Mouse (Mus musculus): ENCODE data around the gene Fam222b.
"Not testable (repeated sequence)": the region's sequence is repeated elsewhere in the genome, so short reads cannot be mapped to it uniquely, and the experiment has no call there.

Gene Fam222b

DNA sequence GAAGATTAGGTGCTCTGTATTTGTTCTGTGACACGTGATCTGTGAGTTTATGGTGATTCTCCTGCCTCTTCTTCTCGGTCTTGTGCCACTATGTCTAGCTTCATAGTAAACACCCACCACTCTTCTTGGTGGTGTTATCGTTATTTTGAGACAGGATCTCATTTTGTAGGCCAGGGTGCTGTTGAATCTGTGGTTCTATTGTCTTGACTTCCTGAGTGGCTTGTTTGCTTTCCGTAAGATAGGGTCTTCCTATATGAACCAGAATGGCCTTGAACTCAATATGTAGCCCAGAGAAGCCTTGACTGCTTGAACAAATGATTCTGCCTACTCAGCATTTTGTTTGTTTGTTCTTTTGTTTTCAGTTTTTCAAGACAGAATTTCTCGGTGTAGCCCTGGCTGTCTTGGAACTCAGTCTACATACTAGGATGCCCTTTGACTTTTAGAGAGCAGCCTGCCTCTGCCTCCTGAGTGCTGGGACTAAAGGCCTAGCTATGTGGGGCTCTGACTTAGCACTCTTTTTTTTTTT, 6.6 kb upstream of the Fam222b start:
- no peak for DNase-seq (ENCODE audit: low read depth, low spot score)

DNA sequence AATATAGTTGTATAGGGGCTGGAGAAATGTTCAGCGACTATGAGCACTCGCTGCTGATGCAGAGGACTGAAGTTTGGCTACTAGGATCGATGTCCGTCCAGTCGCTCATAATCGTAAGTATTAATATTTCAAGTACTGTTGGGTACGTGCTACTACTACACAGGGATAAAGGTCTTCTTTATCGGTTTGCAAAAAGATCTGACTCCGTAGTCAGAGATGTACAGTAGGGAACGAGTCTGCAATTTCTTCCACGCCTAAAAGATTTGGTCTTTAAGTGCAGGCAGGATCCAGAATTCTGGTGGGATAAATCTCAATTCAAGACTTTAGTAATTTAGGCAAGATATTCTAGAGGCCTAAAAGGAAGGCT, 340 bp upstream of the Fam222b start:
- no peak for DNase-seq (ENCODE audit: low read depth, low spot score)

DNA sequence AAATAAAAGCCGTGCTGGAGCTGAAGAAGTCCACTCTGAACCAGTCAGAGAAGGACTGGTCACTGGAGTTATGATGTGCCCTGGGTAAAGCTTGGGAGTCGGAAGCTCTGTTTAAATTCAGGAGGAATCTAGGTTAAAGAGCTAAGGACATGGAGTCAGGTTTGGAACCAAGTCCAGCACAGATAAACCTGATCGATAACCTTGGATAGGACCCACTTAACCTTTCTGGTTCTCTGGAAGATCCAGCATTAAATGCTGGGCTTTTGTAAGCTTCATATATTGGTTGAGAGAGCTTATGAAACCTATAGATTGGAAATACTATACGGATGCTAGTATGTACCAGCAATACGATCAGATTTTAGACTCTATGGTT, 670 bp downstream of the Fam222b start:
- no peak for DNase-seq (ENCODE audit: low read depth, low spot score)

DNA sequence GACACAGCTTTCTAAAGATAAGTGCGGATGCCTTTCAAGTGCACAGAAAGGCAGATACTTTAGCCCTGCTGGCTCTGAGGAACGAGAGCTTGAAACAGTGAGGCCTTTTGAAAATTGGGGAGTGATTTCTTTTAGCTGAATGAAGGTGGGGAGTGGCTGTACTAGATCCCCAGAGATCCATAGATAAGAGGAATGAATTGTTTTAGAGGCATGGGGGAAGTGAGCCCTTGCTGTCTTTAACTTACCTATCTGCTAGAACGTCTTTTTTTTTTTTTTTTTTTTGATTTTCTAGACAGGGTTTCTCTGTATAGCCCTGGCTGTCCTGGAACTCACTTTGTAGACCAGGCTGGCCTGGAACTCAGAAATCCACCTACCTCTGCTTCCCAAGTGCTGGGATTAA, 2.6 kb downstream of the Fam222b start:
- DNase-seq (ENCODE audit: low read depth, low spot score): no peak

DNA sequence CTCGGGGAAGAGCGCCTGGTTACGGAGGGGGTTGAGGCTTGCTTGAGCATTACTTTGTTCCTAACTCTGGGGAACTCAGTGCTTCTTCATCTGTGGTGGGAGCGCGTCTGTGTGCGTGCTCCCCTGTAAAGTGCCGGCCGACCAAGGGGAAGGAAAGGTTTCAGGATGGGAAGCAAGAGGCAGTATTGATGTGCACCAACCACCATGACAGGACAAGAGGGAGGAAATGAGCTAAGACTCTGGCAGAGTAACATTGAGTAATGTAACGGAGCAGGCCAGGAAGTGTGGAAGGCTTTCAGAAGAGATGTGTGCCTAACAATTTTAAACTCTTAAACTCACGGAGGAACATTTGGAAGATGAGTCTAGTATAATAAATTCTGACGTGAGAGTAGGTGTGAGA, 6.3 kb downstream of the Fam222b start:
- no peak for DNase-seq (ENCODE audit: low read depth, low spot score)

DNA sequence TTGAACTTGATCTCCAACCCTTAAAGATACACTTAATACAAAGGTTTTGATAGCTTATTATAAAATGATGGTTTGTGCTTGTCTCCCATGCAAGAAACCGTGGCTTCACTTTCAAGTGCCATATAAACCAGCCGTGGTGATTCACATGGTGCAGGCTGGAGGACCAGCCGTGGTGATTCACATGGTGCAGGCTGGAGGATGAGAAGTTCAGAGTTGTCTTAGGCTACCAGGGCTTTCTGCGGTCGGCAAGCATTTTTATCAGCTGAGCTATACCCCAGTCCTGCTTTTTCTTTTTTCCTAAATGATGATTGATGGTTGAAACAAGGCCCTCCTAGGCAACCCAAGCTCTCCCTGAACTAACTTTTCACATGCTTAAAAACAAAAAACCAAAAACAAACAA, 7.7 kb downstream of the Fam222b start:
- no peak for DNase-seq (ENCODE audit: low read depth, low spot score)

DNA sequence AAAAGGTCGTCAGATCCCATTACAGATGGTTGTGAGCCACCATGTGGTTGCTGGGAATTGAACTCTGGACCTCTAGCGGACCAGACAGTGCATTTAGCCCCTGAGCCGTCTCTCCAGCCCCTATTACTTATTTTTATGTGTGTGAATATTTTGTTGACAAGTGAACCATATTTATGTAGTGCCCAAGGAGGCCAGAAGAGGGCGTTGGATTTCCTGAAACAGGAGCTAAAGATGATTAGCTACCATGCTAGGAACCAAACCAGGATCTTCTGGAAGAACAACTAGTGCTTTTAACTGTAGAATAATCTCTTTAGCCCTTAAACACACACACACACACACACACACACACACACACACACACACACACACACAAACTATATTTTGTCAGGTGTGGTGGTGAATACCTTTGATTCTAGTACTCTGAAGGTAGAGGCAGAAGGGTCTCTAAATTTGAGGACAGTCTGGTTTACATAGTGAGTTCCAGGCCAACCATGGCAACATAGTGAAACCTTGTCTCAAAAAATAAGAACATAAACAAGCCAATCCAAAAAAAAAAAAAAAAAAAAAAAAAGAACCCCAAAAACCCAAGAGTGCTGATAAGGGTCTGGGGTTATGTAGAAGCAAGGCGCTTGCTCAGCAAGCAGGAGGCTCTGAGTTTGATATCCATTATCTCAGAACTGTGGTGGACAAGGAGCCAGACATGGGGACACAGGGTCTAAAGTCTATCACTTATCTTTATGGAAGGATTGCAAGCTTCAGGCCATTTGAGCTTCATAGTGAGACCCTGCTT, 8.7 kb downstream of the Fam222b start:
- DNase-seq (ENCODE audit: low read depth, low spot score): peak; percentile 40

DNA sequence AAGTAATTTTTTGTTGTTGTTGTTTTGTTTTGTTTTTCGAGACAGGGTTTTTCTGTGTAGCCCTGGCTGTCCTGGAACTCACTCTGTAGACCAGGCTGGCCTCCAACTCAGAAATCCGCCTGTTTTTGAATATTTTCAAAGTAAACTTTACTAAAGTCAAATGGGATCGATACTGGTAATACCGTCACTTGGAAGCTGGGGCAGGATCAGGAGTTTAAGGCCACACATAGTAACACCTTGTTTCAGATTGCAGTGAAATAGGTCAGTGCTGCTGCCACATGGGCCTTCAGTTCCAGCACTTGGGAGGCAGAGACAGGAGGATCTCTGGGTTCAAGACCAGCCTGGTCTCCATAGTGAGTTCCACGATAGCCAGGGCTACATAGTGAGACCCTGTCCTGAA, 10.0 kb downstream of the Fam222b start:
- DNase-seq (ENCODE audit: low read depth, low spot score): no peak

DNA sequence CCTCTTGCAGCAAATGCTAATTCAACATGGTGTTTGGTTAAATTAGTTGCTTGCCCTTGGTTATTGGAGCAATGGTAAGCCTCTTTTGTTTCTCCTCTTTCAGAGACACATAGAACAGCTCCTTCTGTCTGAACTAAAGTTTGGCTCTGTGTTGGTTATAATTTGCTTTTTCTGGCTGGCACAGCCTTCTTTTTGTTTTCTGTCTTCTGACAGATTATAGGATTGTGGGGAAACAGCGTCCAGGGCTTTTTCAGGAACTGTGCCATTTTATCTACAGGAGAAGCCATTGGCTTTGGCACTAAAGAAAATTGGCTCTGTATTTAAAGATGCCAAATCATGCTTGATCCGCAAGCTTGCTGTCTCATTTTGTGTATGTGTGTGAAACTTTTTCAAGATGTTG, 19.2 kb downstream of the Fam222b start:
- DNase-seq (ENCODE audit: low read depth, low spot score): no peak

DNA sequence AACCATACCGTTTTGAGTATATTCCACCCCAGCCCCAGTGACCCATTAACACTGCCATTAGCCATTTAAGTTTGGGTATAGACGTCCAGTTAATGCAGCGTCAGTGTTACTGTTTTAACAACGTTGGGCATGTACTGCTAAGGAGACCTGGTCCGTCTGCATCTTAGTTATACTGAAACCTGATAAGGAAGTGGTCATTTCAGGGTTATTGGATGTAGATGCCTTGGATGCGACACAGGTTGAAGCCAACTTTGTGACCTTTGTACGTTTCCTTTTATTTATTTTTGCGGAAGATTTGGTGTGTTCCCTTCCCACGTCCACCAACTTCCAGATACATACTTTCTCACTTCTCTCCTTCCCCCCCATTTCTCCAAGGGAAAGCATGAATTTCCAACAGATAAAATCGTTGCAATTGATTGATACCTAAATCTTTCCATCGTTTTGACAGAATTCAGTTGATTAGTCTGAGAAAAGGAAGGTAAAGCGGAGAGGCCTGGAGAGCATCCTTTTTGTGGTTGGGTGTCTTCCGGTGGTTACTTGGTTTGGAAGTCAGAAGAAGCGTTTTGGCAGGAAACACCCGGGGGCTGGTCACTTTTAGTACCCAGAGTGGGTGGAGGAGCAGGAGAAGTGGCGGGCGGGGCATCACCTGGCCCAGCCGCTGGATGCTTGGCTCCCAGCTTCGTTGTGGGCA, 20.4 kb downstream of the Fam222b start:
- DNase-seq (ENCODE audit: low read depth, low spot score): no peak

DNA sequence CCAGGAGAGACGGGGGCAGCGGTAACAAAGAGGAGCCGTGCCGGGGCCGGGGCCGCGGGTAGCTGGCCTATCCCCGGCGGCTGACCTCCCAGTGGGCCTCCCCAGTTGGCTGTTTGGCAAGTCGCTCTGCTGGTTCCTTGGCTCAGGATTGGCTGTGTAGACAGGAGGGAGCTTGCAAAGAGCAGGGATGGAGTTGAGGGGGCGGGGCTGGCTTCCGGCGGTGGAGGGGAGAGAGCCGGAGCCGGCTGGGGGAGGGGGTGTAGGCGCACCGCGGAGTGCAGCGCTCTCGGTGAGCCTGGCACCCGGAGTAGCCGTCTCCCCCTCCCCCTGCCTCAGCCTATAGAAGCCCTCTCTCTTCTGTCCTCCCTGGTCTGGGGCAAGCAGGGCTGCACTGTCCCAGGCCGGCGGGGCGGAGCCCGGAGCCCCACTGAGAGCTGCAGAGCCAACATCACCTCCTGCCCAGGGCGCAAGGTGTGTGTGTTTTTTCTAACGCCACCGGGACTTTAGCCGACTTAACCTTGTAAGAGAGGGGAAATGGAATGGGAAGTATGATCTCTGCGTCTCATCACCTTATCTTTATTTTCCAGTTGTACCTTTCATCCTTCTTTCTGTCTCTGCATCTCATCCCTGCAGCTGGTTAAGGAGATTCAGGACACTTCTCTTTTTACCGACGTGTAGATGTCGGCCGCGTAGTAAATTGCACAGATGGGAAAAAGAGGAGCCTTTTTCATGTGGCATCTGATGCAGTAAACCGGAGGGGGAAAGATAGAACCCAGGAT, 21.1 kb downstream of the Fam222b start:
- DNase-seq (ENCODE audit: low read depth, low spot score): peak; percentile 86

DNA sequence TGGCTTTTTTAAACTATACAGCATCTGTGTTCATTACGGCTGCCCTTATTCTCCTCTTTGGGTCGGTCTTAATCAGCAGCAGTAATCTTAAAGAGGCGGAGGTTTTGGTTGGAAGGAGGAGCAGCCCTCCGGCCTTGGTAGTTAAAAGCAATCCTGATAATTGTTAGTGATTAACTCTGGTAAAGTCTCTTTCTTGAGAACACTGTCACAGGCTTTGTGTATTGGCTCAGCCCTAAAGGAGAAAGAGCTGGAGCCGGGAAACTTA, 21.6 kb downstream of the Fam222b start:
- DNase-seq (ENCODE audit: low read depth, low spot score): no peak

DNA sequence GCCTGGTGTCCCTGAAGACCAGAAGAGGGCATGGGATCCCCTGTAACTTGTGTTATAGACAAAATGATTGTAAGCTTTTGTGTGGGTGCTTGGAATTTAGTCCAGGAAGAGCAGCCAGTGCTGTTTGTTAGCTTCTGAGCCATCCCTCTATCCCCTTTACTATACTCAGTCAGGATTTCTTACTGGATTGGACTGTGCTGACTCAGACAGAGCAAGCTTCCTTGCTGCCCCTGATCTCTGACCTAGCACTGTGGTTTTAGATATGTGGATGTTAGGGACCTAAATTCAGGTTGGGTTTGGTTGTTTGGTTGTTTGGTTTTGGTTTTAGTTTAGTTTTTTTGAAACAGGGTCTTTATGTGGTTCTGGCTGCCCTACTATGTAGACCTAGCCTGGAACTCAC, 24.0 kb downstream of the Fam222b start:
- no peak for DNase-seq (ENCODE audit: low read depth, low spot score)

DNA sequence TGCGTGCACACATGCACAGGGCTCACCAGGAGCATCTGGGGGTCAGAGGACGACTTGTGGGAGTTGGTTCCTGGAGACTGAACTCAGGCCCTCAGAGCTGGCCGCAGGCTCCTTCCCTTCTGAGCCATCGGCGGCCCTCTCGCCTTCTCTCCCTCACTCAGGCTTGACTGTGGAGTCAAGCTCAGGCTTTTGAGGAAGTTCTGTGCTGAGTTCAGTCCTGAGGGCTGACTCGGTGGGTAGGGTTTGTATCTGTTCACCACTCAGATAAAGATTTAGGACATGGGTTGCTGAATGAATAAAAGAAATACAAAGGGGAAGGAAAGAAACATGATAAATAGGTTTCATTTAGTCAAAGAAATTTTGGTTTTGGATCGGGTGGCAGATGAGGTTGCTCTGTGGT, 25.4 kb downstream of the Fam222b start:
- DNase-seq (ENCODE audit: low read depth, low spot score): no peak

DNA sequence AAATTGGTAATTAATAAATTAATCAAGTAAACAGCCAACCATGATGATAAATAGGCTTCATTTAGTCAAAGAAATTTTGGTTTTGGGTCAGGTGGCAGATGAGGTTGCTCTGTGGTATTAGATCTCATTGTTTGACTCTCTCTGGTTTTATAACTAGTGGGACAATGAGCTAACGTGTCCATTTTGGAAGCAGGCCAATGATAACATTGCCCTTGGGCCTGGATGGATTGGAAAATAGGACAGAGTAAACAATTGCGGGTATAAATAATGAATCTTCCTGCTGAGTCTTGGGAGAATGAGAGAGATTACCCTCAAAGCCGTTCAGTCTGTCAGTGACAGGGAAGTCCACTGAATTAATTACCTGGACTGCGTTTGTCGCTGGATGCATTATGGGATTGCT, 26.7 kb downstream of the Fam222b start:
- no peak for DNase-seq (ENCODE audit: low read depth, low spot score)

DNA sequence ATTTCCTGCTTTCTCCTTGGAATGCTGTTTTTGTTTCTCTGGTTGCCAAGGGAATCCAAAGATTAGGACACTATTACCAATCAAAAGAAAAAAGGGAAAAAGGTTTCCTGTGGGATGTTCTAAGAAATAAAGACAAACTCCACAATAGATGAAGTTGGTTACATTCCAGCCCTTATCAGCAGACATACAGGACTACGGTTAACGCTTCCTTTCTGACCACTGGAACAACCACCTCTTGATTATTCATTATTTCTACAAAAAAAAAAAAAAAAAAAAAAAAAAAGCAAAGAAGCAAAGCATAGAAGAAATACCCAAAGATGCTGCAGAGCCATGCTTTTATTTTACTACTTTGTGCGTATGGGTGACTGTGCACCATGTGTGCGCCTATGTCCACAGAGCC, 28.4 kb downstream of the Fam222b start:
- no peak for DNase-seq (ENCODE audit: low read depth, low spot score)

DNA sequence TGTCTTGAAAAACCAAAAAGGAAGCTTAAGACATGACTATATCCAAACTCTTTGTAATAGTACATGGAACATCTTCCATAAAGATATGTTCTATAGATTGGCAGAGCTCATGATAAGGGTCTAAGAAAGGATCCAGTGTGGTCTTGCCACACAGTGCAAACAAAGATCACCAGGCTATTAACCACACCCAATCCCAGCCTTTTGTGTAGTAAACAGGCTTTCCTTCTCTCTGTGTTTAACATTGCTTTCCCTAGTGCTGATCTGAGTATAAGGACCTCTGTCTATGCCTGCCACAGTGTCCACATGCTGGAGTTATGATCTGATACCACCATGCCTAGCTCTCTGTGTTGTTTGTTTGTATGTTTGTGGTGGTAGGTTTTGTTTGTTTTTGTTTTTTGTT, 29.3 kb downstream of the Fam222b start:
- DNase-seq (ENCODE audit: low read depth, low spot score): no peak

DNA sequence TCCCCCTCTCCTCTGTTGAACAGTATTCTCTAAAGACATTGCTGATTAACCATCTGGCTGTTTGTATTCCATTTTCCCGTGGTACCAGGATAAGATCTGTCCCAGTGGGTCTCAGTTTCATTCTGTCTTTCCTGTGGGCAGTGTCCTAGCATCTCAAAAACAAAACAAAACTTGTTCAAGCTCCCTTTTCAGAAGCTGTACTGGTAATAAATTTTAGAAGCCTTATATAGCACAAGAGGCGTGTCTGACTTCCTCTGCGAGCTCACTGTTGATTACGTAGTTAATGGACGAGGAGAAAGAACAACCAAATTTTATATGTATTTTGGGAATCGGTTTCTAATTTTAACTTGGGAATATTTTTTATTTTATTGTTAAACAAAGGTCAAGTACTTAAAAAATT, 31.2 kb downstream of the Fam222b start:
- no peak for DNase-seq (ENCODE audit: low read depth, low spot score)

DNA sequence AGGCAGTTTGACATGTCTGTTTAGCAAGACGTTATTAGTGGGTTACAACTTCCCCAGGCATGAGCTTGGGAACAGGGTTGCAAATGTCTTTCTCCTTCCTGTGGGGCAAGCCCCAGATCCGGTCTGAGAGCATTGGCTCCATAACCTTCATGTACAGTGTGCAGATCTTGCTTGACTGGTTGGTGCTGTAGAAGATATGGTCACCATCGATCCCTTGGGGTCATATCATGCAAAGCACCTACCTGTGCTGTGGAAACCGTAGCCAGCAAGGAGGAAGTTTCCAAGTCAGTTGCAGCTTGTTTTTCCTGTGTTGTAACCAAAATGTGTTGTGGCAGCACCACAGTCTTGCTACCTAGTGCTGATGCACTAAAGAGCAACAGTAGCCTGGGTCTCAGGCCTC, 32.3 kb downstream of the Fam222b start:
- no peak for DNase-seq (ENCODE audit: low read depth, low spot score)

DNA sequence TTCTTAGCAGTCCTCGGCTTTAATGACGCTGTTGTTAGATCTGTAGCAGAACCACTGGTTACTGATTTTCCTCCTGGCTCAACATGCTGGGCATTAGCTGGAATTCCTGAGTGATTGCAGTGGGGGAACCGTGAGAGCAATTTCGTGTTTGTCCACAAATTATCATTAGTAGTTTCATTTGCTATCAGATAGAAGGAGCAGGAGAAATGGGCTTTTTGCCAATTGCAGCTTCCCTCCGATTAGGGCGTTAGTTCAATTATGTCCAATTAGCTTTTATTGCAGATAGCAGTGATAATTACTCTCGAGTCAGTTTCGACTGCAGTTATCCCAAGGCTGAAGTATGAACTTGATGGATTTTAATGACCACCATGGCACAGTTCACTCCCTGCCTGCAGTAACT, 35.0 kb downstream of the Fam222b start:
- DNase-seq (ENCODE audit: low read depth, low spot score): no peak

DNA sequence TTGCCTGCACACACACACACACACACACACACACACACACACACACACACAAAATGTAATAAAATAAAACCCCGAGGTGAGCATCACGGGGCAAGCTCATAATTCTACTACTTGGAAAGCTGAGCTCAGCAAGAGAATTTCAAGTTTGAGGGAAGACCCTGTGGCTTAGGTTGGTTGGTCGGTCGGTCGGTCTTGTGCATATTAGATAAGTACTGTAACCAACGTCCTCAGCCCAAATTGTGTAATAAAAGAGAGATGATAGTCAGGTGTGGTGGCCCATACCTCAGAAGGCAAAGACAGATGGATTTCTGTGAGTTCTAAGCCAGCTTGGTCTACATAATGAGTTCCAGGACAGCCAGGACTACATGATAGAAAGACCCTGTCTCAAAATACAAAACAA, 39.5 kb downstream of the Fam222b start:
- DNase-seq (ENCODE audit: low read depth, low spot score): no peak

DNA sequence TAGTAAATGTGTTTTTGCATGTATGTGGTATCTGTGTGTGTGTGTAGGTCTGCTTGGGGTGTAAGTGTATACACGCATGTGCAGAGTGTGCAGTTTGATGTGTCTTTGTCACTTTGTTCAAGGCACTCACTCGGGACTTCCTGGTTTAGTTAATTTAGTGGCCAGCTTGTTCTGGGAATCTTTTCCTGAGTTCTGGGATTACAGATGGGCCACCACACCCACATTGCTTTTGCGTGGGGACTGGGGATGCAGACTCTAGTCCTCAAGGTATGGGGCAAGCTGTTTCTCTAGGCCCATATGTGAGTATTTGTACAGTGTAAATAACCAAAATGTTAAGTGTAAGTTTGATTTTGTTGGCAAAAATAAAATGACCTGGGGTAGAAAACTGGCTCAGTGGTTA, 39.9 kb downstream of the Fam222b start:
- no peak for DNase-seq (ENCODE audit: low read depth, low spot score)

DNA sequence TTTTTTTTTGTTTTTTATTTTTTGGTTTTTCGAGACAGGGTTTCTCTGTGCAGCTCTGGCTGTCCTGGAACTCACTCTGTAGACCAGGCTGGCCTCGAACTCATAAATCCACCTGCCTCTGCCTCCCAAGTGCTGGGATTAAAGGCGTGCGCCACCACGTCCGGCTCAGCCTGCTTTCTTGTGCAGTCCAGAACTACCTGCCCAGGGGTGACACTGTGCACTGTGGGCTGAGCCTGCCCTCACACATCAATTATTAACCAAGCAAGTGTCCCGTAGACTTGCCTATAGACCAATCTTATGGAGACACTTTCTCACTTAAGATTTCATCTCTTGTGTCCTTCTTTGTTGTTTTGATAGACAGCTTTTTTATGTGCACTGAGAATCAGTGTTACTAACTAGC, 40.9 kb downstream of the Fam222b start:
- DNase-seq (ENCODE audit: low read depth, low spot score): not testable (repeated sequence)

Data from CD4-positive, CD25-positive, alpha-beta regulatory T cell, adult 2 months (primary cell).